Mouse (Mus musculus): Measurements from ENCODE around the gene Yipf3. TPM values are rescaled to one million over a fixed set of nuclear protein-coding genes. Genes with fewer than 3 reads are reported as not detected.

Gene Yipf3
- polyA plus RNA-seq, 1 experiment from 2014 or later = 66.6 TPM

DNA sequence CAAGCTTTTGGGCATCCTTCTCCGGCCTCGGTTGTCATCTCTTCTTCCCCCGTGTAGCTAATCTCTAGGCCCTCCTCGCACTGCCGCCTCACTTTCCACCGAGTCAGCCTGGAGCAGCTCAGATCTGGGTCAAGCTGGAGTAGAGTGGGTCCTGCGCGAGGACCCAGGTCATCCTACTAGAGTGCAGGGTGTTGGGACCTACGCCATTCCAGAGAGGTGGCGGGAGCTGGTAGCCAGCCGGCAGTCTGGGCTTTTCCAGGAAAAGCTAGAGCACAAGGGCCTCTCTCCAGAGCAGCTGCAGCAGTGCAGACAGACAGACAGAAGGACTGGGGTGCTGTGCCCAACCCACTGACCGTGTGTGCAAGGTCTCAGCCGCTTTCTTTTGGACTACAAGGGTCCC is 5.6 kb upstream of the Yipf3 start:
- Histone ChIP-seq H3K4me1 (peaks cover 11% of the 10 kb centered on the region), H3K27ac (replicated peaks) (no peak overlapping the region), H3K36me3 (replicated peaks) (peaks cover 95% of the 10 kb centered on the region), H3K27me3 (replicated peaks; ENCODE audit: low read depth, poor library complexity, severe bottlenecking) (no peaks in the 10 kb centered on the region), H3K4me3 (no peak overlapping the region), H3K9me3 (no peaks in the 10 kb centered on the region)
- WGBS = 94% methylated on average over 13 of the region's 13 CpGs
- no peak for DNase-seq (ENCODE audit: low spot score)

DNA sequence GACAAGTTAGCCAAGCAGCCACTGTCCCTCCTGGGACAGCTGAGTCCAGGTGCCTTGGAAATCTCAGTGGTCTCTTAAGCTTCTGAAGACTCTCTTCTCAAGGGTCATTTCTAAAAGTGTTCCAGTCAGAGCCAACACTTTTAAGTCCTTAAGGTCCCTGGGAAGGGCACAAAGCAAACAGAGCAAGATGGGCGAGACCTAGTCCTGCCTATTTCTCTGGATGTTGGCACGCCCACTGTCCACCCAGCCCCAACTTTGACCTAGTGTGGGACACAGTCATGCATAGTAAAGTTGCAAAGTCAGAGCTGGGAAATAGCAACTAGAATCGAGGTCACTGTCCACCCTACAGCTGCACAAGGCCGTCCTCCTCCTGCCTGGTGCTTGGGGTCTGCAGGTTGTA is 4.9 kb upstream of the Yipf3 start:
- no peaks in the 10 kb centered on the region for H3K27me3 ChIP-seq (replicated peaks; ENCODE audit: low read depth, poor library complexity, severe bottlenecking)
- DNase-seq (ENCODE audit: low spot score) = no peak
- no peak overlapping the region for H3K4me3 ChIP-seq
- peaks cover 11% of the 10 kb centered on the region for H3K4me1 ChIP-seq
- no peak overlapping the region for H3K27ac ChIP-seq (replicated peaks)
- H3K36me3 ChIP-seq (replicated peaks) = peaks cover 88% of the 10 kb centered on the region
- H3K9me3 ChIP-seq = no peaks in the 10 kb centered on the region
- WGBS = 87% methylated on average over 4 of the region's 4 CpGs

DNA sequence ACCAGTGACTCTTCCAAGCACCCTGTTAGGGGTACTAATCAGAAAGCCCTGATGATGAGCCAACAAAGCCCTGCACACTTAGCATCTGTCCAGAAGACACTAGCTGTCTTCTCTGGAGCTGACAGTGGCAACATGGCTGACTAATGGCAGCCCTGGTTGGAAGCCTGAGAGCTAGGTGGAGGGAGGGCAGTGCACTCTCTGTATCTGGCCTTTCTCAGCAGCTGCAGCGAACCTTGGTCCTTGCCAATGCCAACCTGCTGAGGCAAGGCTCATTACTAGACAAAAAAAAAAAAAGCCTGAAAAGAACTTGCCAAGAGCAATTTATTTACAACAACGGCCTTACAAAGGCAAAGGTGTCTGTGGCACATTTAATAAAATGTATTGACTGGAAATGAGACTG is 4.3 kb upstream of the Yipf3 start:
- no peak for DNase-seq (ENCODE audit: low spot score)
- Histone ChIP-seq H3K27ac (replicated peaks) (no peak overlapping the region), H3K36me3 (replicated peaks) (peaks cover 82% of the 10 kb centered on the region), H3K27me3 (replicated peaks; ENCODE audit: low read depth, poor library complexity, severe bottlenecking) (no peaks in the 10 kb centered on the region), H3K4me3 (no peak overlapping the region), H3K9me3 (no peaks in the 10 kb centered on the region), H3K4me1 (peaks cover 17% of the 10 kb centered on the region)
- 87% methylated on average over 2 of the region's 2 CpGs for WGBS

DNA sequence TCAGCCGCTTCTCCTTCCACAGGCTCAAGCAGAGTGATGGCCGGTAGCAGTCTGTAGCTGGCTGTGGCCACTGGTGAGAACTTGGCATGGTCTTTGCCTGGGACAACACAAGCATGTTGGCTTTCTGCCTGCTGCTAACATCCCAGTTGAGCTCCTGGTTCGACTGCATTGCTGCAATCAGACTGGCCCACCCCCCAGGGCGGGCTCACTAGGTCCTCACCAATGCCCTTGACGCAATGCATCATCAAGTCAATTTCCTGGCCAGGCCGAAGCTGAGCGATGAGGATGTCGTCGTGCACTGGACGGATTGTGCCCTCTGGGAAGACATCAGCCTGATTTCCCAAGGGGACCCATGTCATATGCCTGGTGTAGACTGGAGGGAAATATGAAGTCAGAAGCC is 3.3 kb upstream of the Yipf3 start:
- H3K36me3 ChIP-seq (replicated peaks) = peaks cover 79% of the 10 kb centered on the region
- H3K27me3 ChIP-seq (replicated peaks; ENCODE audit: low read depth, poor library complexity, severe bottlenecking) = no peaks in the 10 kb centered on the region
- WGBS = 86% methylated on average over 10 of the region's 10 CpGs
- no peak for DNase-seq (ENCODE audit: low spot score)
- H3K4me3 ChIP-seq = no peak overlapping the region
- no peaks in the 10 kb centered on the region for H3K9me3 ChIP-seq
- peaks cover 26% of the 10 kb centered on the region for H3K4me1 ChIP-seq
- no peak overlapping the region for H3K27ac ChIP-seq (replicated peaks)

DNA sequence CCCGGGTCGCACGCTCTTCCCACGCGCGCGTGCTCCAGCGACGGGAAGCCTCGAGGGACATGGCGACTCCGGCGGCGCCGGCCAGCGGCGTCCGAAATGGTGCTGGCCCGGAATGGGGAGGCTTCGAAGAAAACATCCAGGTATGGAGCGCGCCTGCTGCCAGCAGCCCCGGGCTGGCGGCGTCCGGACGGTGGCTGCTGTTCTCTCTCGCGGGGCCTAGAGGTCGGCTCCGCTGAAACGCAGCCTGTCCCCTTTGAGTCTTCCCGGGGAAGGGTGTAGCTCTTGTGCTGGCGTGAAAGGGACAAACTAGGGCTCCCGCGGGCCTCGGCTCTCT is 276 bp downstream of the Yipf3 start:
- peaks cover 30% of the 10 kb centered on the region for H3K4me1 ChIP-seq
- under 1% methylated on average over 37 of the region's 37 CpGs for WGBS
- no peaks in the 10 kb centered on the region for H3K9me3 ChIP-seq
- peak overlapping the region; percentile 93 for H3K27ac ChIP-seq (replicated peaks)
- H3K4me3 ChIP-seq = peak overlapping the region; percentile 89
- no peaks in the 10 kb centered on the region for H3K27me3 ChIP-seq (replicated peaks; ENCODE audit: low read depth, poor library complexity, severe bottlenecking)
- DNase-seq (ENCODE audit: low spot score) = no peak
- peaks cover 75% of the 10 kb centered on the region for H3K36me3 ChIP-seq (replicated peaks)

DNA sequence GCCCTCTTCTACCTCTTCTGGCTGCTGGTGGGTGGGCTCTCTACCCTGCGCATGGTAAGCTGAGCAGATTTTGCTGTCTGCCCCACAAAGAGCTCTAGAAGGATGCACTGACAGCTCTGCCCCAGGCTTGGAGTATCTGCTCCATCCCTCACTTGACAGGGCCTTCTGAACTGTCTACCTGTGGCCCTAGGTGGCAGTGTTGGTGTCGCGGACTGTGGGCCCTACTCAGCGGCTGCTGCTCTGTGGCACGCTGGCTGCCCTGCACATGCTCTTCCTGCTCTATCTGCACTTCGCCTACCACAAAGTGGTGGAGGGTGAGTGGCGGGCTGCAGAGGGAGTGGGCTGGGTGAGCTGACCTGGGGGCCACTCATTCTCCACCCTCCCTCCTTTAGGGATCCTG is 3.3 kb downstream of the Yipf3 start:
- Histone ChIP-seq H3K36me3 (replicated peaks) (peaks cover 45% of the 10 kb centered on the region), H3K4me3 (no peak overlapping the region), H3K4me1 (peaks cover 54% of the 10 kb centered on the region), H3K9me3 (no peaks in the 10 kb centered on the region), H3K27ac (replicated peaks) (no peak overlapping the region), H3K27me3 (replicated peaks; ENCODE audit: low read depth, poor library complexity, severe bottlenecking) (peaks cover 25% of the 10 kb centered on the region)
- WGBS = 84% methylated on average over 7 of the region's 7 CpGs
- no peak for DNase-seq (ENCODE audit: low spot score)

DNA sequence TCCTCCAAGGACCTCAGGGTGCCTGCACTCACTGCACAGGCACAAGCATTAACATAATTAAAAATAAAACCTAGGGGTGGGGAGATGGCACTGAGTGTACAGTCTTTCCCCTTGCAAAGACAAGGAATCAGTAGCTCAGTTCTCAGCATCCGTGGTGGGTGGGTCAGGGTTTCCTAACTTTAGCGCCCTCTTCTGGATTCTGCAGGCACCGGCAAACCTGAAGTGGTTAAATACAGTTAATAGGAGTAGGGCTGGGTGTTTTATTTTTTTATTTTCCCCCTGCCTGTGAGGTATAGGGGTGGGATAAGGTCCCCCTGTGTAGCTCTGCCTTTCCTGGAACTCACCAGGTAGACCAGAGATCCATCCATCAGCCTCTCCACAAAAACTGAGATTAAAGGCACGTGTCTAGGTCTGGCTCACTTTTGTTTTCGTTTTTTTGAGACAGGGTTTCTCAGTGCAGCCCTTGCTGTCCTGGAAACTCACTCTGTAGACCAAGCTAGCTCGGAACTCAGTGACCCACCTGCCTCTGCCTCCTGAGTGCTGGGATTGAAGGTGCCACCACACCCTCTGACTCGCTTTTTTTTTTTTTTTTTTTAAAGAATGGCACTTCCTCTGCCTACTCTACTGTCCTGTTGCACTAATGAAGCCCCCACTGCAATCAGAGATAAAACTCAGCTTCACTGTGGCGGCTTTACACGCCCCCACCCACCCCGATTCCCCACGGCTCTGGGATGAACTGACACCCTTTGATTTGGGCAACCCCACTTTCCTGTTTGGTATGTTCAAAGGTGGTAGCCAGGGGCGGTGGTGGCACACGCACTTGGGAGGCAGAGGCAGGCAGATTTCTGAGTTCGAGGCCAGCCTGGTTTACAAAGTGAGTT is 4.9 kb downstream of the Yipf3 start:
- H3K36me3 ChIP-seq (replicated peaks) = peaks cover 55% of the 10 kb centered on the region
- peaks cover 43% of the 10 kb centered on the region for H3K4me1 ChIP-seq
- H3K27ac ChIP-seq (replicated peaks) = no peak overlapping the region
- 59% methylated on average over 14 of the region's 14 CpGs for WGBS
- peak overlapping the region; percentile 80 for H3K4me3 ChIP-seq
- H3K27me3 ChIP-seq (replicated peaks; ENCODE audit: low read depth, poor library complexity, severe bottlenecking) = peaks cover 35% of the 10 kb centered on the region
- no peaks in the 10 kb centered on the region for H3K9me3 ChIP-seq
- DNase-seq (ENCODE audit: low spot score) = peak; percentile 55

DNA sequence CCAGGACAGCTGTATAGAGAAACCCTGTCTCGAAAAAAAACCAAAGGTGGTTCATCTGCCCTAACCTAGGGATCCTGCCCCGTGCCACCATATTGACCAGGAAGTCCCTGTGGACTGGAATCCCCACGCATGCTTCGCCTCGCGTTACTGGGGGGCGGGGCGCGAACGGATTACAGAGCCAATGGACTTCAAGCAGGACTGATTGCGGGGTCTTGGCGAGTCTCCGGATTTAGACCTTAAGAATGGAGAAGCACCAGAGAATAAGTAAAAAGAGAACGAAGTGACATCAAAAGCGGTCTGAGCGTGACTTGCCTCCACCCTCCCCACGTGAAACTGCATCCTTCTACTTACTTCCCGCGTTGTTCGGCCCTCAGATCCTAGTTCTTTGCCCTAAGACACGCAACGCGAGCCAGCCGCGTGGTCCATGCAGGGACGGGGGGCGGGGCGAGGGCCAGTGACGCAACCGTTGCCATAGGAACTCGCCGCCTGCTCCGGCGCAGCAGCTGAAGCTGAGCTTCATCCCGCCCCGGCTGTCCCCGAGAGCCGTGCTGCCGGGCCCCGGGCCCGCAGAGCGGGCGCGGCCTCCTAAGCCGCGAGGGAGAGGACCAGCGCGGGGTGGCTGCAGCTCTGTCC is 5.7 kb downstream of the Yipf3 start, which contains the start of gene Lrrc73:
Gene Lrrc73 (plus strand): TSS at position 80 of the 633 bp plus-strand sequence.
- Histone ChIP-seq H3K9me3 (no peaks in the 10 kb centered on the region), H3K4me1 (peaks cover 38% of the 10 kb centered on the region), H3K27ac (replicated peaks) (peak within 1 kb of the TSS; percentile 78), H3K4me3 (peak within 1 kb of the TSS; percentile 80), H3K36me3 (replicated peaks) (peaks cover 63% of the 10 kb centered on the region), H3K27me3 (replicated peaks; ENCODE audit: low read depth, poor library complexity, severe bottlenecking) (peaks cover 35% of the 10 kb centered on the region)
- 2% methylated on average over 48 of the region's 48 CpGs for WGBS
- DNase-seq (ENCODE audit: low spot score) = peak; percentile 94

DNA sequence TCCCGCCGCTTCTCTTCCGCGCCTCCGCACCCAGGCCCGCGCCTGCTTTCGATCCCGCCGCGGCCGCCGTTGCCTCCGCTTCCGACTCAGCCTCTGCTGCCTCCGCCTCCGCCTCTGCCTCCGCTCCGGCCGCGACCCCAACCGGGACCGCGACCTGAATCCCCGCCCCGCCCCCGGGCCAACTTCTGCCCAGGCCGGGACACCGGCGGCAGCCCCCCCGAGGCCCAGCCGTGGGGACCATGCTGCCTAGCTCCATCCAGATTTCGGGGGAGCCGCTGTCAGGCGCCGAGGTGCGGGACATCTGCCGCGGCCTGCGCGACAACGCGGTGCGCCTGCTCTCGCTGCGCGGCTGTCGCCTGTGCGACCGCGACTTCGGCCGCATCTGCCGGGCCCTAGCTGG is 6.2 kb downstream of the Yipf3 start:
- Histone ChIP-seq H3K4me3 (peak overlapping the region; percentile 80), H3K36me3 (replicated peaks) (peaks cover 66% of the 10 kb centered on the region), H3K27ac (replicated peaks) (peak overlapping the region; percentile 78), H3K9me3 (no peaks in the 10 kb centered on the region), H3K4me1 (peaks cover 33% of the 10 kb centered on the region), H3K27me3 (replicated peaks; ENCODE audit: low read depth, poor library complexity, severe bottlenecking) (peaks cover 35% of the 10 kb centered on the region)
- no peak for DNase-seq (ENCODE audit: low spot score)
- WGBS = under 1% methylated on average over 54 of the region's 54 CpGs

DNA sequence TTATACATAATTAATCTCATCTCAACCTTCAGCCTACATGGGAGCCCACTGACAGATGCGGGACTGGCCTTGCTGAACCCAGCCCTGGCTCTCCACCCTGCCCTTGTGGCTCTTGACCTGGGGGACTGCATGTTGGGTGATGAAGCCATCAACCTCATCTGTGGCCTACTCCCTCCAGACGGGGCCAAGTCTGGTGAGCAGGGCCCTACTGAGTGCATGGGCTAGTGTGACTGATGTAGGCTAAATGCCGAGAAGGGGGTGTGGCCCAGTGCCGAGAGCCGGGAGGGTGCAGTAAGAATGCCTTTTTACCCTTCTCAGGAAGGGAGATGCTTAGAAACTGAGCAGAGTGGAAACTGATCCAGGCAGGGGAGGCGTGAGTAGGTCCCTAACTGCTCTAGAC is 7.3 kb downstream of the Yipf3 start:
- DNase-seq (ENCODE audit: low spot score) = no peak
- Histone ChIP-seq H3K36me3 (replicated peaks) (peaks cover 66% of the 10 kb centered on the region), H3K27ac (replicated peaks) (no peak overlapping the region), H3K4me3 (peak overlapping the region; percentile 80; the same call in 1 of the 2 replicates), H3K27me3 (replicated peaks; ENCODE audit: low read depth, poor library complexity, severe bottlenecking) (peaks cover 35% of the 10 kb centered on the region), H3K4me1 (peaks cover 29% of the 10 kb centered on the region), H3K9me3 (no peaks in the 10 kb centered on the region)
- WGBS = 31% methylated on average over 6 of the region's 6 CpGs

DNA sequence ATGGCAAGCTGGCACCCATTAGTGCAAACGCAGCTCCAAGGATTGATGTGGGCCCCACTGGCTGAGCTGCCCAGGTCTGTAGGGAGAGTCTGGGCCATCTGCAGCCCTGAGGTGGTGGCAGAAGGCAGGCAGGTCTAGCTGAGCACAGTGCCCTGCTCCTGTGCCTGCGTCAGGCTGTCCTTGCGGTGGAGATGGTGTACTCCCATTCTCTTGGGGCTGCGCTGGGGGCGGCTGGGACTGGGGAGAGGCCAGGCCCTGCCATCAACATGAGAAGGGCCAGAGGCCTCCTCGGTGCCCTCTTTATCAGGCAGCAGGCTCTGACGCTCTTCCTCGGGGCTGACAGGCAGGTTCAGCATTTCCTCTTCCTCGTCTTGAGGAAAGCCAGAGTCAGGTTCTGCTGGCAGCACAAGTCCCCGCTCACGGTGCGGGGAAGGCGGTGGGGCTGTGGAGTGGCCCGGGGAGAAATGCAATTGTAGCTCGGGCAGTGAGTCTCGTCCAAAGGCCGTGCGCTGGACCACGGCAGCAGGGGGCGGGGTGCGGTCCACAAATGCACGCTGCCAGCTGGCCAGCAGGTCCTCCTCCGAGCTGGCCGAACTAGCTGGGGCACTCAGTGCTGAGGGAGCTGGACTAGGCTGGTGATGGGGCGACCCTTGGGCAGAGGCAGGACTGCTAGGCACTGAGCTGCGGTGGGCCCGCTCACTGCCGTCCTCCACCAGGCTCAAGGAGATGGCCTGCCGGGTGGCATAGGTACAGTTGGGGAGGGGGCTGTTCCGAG is 10.6 kb downstream of the Yipf3 start:
- DNase-seq (ENCODE audit: low spot score) = no peak
- H3K27ac ChIP-seq (replicated peaks) = no peak overlapping the region
- peaks cover 35% of the 10 kb centered on the region for H3K27me3 ChIP-seq (replicated peaks; ENCODE audit: low read depth, poor library complexity, severe bottlenecking)
- 88% methylated on average over 30 of the region's 30 CpGs for WGBS
- H3K9me3 ChIP-seq = no peaks in the 10 kb centered on the region
- peaks cover 74% of the 10 kb centered on the region for H3K36me3 ChIP-seq (replicated peaks)
- H3K4me1 ChIP-seq = peaks cover 21% of the 10 kb centered on the region
- H3K4me3 ChIP-seq = no peak overlapping the region

DNA sequence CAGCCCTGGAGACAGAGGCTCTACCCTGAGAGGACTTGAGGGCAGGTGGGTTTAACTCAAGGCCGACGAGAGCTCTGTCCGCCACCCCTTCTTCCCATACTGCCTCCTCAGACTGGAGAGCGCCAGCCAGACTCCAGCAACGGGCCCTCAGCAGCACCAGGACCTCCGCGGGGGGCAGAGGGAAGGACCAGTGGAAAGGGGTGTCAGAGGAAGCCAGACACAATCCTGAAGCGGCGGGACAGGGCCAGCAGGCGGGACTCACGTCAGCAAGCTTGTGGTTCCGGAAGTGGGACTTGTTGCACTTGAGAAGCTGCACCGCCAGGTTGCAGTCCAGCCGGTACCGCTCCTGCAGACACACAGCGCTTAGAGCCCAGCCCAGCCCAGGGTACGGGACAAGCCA is 11.8 kb downstream of the Yipf3 start:
- H3K4me3 ChIP-seq = no peak overlapping the region
- no peaks in the 10 kb centered on the region for H3K9me3 ChIP-seq
- no peak for DNase-seq (ENCODE audit: low spot score)
- H3K4me1 ChIP-seq = peaks cover 9% of the 10 kb centered on the region
- H3K27me3 ChIP-seq (replicated peaks; ENCODE audit: low read depth, poor library complexity, severe bottlenecking) = peaks cover 25% of the 10 kb centered on the region
- H3K36me3 ChIP-seq (replicated peaks) = peaks cover 86% of the 10 kb centered on the region
- no peak overlapping the region for H3K27ac ChIP-seq (replicated peaks)
- 89% methylated on average over 17 of the region's 17 CpGs for WGBS

Data from embryonic facial prominence, embryonic 10.5 days (tissue).